Mouse (Mus musculus): ENCODE measurements at regions not wholly inside any gene's neighbourhood (a gene's known extent, or its start where the extent isn't known, plus 50 kb on each side); places are given as distances from the start of the nearest gene placed in this dataset.

- no peak for DNase-seq
- intact Hi-C loops (cut with DNase I) = no loop called here
These were observed 439.4 kb downstream of the Rps24 start for GRCm38 (mm10) chr14:24926086-24927048.

- DNase-seq = no peak
- intact Hi-C loops (cut with DNase I) = no loop called here
These were observed 441.8 kb downstream of the Rps24 start for GRCm38 (mm10) chr14:24928726-24929125.

- no peak for DNase-seq
- intact Hi-C loops (cut with DNase I) = no loop called here
These were observed 443.3 kb downstream of the Rps24 start for GRCm38 (mm10) chr14:24930251-24930650.

GRCm38 (mm10) chr14:24937876-24938275 is 451.0 kb downstream of the Rps24 start:
- no peak for DNase-seq
- intact Hi-C loops (cut with DNase I) = no loop called here

- intact Hi-C loops (cut with DNase I) = no loop called here
- DNase-seq = no peak
These were observed 452.1 kb downstream of the Rps24 start for GRCm38 (mm10) chr14:24939068-24939467.

GRCm38 (mm10) chr14:24939476-24940200 is 452.7 kb downstream of the Rps24 start:
- DNase-seq = peak; percentile 29 to 54
- intact Hi-C loops (cut with DNase I) = no loop called here

GRCm38 (mm10) chr14:24945716-24946115 is 458.8 kb downstream of the Rps24 start:
- no peak for DNase-seq
- intact Hi-C loops (cut with DNase I) = no loop called here

- intact Hi-C loops (cut with DNase I) = no loop called here
- no peak for DNase-seq
These were observed 460.2 kb downstream of the Rps24 start for GRCm38 (mm10) chr14:24947084-24947483.

GRCm38 (mm10) chr14:24955891-24956410 is 469.0 kb downstream of the Rps24 start:
- intact Hi-C loops (cut with DNase I) = no loop called here
- no peak for DNase-seq

GRCm38 (mm10) chr14:24956528-24957210 is 469.7 kb downstream of the Rps24 start:
- intact Hi-C loops (cut with DNase I) = no loop called here
- no peak for DNase-seq

GRCm38 (mm10) chr14:24957392-24957791 is 470.5 kb downstream of the Rps24 start:
- DNase-seq = no peak
- intact Hi-C loops (cut with DNase I) = no loop called here

GRCm38 (mm10) chr14:24958821-24959220 is 471.9 kb downstream of the Rps24 start:
- DNase-seq = no peak
- intact Hi-C loops (cut with DNase I) = no loop called here

- intact Hi-C loops (cut with DNase I) = no loop called here
- no peak for DNase-seq
These were observed 472.5 kb downstream of the Rps24 start for GRCm38 (mm10) chr14:24959401-24959800.

- peak; percentile 54 to 60 for DNase-seq
- intact Hi-C loops (cut with DNase I) = no loop called here
These were observed 473.2 kb downstream of the Rps24 start for GRCm38 (mm10) chr14:24960082-24960482.

GRCm38 (mm10) chr14:24960875-24961274 is 473.9 kb downstream of the Rps24 start:
- DNase-seq = peak; percentile 9 to 10
- intact Hi-C loops (cut with DNase I) = no loop called here

- intact Hi-C loops (cut with DNase I) = no loop called here
- peak in 1 of 2 experiments; percentile 8 for DNase-seq
These were observed 474.8 kb downstream of the Rps24 start for GRCm38 (mm10) chr14:24961721-24962120.

GRCm38 (mm10) chr14:24969584-24969983 is 482.7 kb downstream of the Rps24 start:
- intact Hi-C loops (cut with DNase I) = no loop called here
- DNase-seq = no peak

GRCm38 (mm10) chr14:24972357-24972756 is 485.4 kb downstream of the Rps24 start:
- intact Hi-C loops (cut with DNase I) = no loop called here
- DNase-seq = no peak

GRCm38 (mm10) chr14:24973039-24973438 is 485.9 kb upstream of the Zmiz1 start:
- DNase-seq = no peak
- intact Hi-C loops (cut with DNase I) = no loop called here

- intact Hi-C loops (cut with DNase I) = no loop called here
These were observed 485.4 kb upstream of the Zmiz1 start for GRCm38 (mm10) chr14:24973591-24973990.

GRCm38 (mm10) chr14:24982489-24982888 is 476.5 kb upstream of the Zmiz1 start:
- no peak for DNase-seq
- intact Hi-C loops (cut with DNase I) = no loop called here

More at GRCm38 (mm10) chr14:24973591-24973990, 485.4 kb upstream of the Zmiz1 start:
- DNase-seq = no peak

Measured in heart, postnatal 14 days (tissue).